25 mouse cellular contexts compared by ENCODE assay signal in genomic region chr9:42846139-42846538, GRCm38 (mm10).
DNase-seq lines count a peak whose midpoint lies in the region; ATAC-seq and TF ChIP-seq lines count a peak whose summit lies in the region.
"Had no signal": no experiment of that assay in that cellular context is flagged by ENCODE, and none has a peak within 500 bp of the region (broad histone marks: within the 10 kb centered on the region; RNA-seq: fewer than 3 reads in every experiment).

No protein-coding gene starts in this region.

- no peak overlapping the region for H3K4me3 ChIP-seq in layer of hippocampus, adult 2 months
- H3K4me3 ChIP-seq in lung, postnatal 0 days (ENCODE audit: low read depth, low read length) = no peak overlapping the region
- no peak overlapping the region for H3K4me3 ChIP-seq in hindbrain, embryonic 12.5 days
- H3K4me3 ChIP-seq: embryonic facial prominence, embryonic 10.5 days; embryonic facial prominence, embryonic 12.5 days; forebrain, embryonic 13.5 days; forebrain, embryonic 15.5 days had no signal

- peak overlapping the region; percentile 85 for H3K27ac ChIP-seq in layer of hippocampus, adult 2 months
- H3K27ac ChIP-seq in lung, postnatal 0 days (ENCODE audit: low read length) = no peak overlapping the region
- no peak overlapping the region for H3K27ac ChIP-seq in hindbrain, embryonic 12.5 days
- H3K27ac ChIP-seq: embryonic facial prominence, embryonic 10.5 days; embryonic facial prominence, embryonic 12.5 days; forebrain, embryonic 13.5 days; forebrain, embryonic 15.5 days had no signal

- no peaks in the 10 kb centered on the region for H3K4me1 ChIP-seq in lung, postnatal 0 days (ENCODE audit: insufficient read depth, low read depth, low read length)
- H3K4me1 ChIP-seq in hindbrain, embryonic 12.5 days = peaks cover 9% of the 10 kb centered on the region

- peak; percentile 70 for ATAC-seq in granulocyte monocyte progenitor cell, adult 5-6 weeks (replicated peaks; ENCODE audit: poor library complexity, severe bottlenecking)
- no peak for ATAC-seq in lung, postnatal 0 days
- ATAC-seq in hindbrain, embryonic 12.5 days (ENCODE audit: low FRiP score) = no peak
- ATAC-seq: activated CD4-positive, CD25-positive, alpha-beta regulatory T cell, adult 4 months; CD4-positive, CD25-positive, alpha-beta regulatory T cell, adult 4 months; forebrain, embryonic 13.5 days; forebrain, embryonic 15.5 days; forebrain, postnatal 0 days; Patski had no signal

- H3K4me2 ChIP-seq in lung, postnatal 0 days (replicated peaks; ENCODE audit: low read depth, low read length) = no peak overlapping the region
- H3K4me2 ChIP-seq in hindbrain, embryonic 12.5 days (replicated peaks) = no peak overlapping the region
- H3K4me2 ChIP-seq: embryonic facial prominence, embryonic 12.5 days; forebrain, embryonic 13.5 days; forebrain, embryonic 15.5 days had no signal

- DNase-seq in layer of hippocampus, adult 2 months (ENCODE audit: low spot score in 2 of 2) = no peak
- no peak for DNase-seq in layer of hippocampus, postnatal 25 days (ENCODE audit: extremely low spot score in 1 of 2, low spot score in 1 of 2)
- peak; percentile 25 for DNase-seq in brain, adult 2 months (ENCODE audit: low read depth, low spot score)
- DNase-seq in lung, postnatal 0 days (ENCODE audit: low spot score) = no peak
- DNase-seq: adrenal gland, adult 8-10 months; adrenal gland, postnatal 14 days; adrenal gland, postnatal 36 days; B cell, adult 2 months; cerebellum, adult 11 months; cerebellum, adult 18-20 months; cerebellum, adult 8-10 months; cerebellum, adult 9-11 months; cerebellum, postnatal 14 days; cerebellum, postnatal 36 days; forebrain, postnatal 0 days had no signal

- H3K9me3 ChIP-seq in lung, postnatal 0 days (ENCODE audit: low read length) = no peaks in the 10 kb centered on the region
- no peaks in the 10 kb centered on the region for H3K9me3 ChIP-seq in hindbrain, embryonic 12.5 days (replicated peaks)
- H3K9me3 ChIP-seq: embryonic facial prominence, embryonic 10.5 days; embryonic facial prominence, embryonic 12.5 days; forebrain, embryonic 13.5 days; forebrain, embryonic 15.5 days had no signal

- H3K9ac ChIP-seq in lung, postnatal 0 days (replicated peaks; ENCODE audit: low read depth) = no peak overlapping the region
- H3K9ac ChIP-seq in hindbrain, embryonic 12.5 days = no peak overlapping the region
- H3K9ac ChIP-seq: embryonic facial prominence, embryonic 12.5 days; forebrain, embryonic 13.5 days; forebrain, embryonic 15.5 days; forebrain, postnatal 0 days had no signal

- H3K36me3 ChIP-seq in lung, postnatal 0 days (ENCODE audit: insufficient read depth, low read length) = no peaks in the 10 kb centered on the region
- H3K36me3 ChIP-seq in hindbrain, embryonic 12.5 days = no peaks in the 10 kb centered on the region
- H3K36me3 ChIP-seq: embryonic facial prominence, embryonic 10.5 days; embryonic facial prominence, embryonic 12.5 days; forebrain, embryonic 15.5 days; G1E had no signal

- no peak for TF ChIP-seq CTCF in layer of hippocampus, adult 2 months (conservative IDR thresholded peaks at IDR 0.05)
- no peak for TF ChIP-seq CTCF in lung, postnatal 0 days (IDR thresholded peaks at IDR 0.05)

- WGBS in lung, postnatal 0 days = 32% methylated on average over 4 of the region's 4 CpGs
- 66% methylated on average over 3 of the region's 4 CpGs for WGBS in hindbrain, embryonic 12.5 days

- H3K27me3 ChIP-seq in lung, postnatal 0 days (replicated peaks; ENCODE audit: insufficient read depth, low read length) = no peaks in the 10 kb centered on the region
- H3K27me3 ChIP-seq in hindbrain, embryonic 12.5 days = no peaks in the 10 kb centered on the region; the same call in 1 of the 2 replicates
- H3K27me3 ChIP-seq: embryonic facial prominence, embryonic 12.5 days; forebrain, embryonic 13.5 days had no signal

- TF ChIP-seq EP300 in lung, postnatal 0 days (IDR thresholded peaks at IDR 0.05) = no peak
